Mouse (Mus musculus): Measurements from ENCODE around the gene Trim12a. TPM values are rescaled to one million over a fixed set of nuclear protein-coding genes. Genes with fewer than 3 reads are reported as not detected.
"Not testable (repeated sequence)": the region's sequence is repeated elsewhere in the genome, so short reads cannot be mapped to it uniquely, and the experiment has no call there.

Gene Trim12a
- polyA plus RNA-seq, 1 experiment, result 0.54 TPM

DNA sequence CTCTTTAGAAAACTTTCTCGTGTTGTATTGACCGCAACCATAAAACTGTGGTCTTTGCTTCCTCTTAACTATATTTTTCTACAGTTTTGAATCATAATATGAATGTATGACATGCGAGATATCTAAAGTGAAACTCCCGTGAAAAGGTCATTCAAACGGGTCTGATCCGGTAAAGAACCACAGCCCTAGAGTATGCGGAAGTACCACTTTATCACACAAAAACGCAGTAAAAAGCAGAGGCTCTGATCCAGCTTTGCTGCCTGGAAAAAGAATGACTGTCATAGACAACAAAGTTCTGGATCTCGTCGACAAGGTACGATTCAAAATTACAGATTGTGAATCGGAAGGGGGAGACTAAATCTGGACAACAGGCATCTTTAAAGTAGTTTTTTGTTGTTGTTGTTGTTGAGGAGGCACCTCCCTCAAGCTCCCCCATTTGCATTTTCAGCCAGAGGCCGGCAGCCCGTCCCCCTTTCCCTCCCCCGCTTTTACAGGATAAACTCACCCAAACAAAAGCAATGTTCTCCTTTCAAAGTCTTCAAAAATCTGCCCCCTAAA, 391 bp downstream of the Trim12a start:
- Histone ChIP-seq H3K27me3 (ENCODE audit: control insufficient read depth, insufficient read depth, low read length) (no peaks in the 10 kb centered on the region), H3K27ac (ENCODE audit: control insufficient read depth, insufficient read depth, low read depth, low read length) (peak overlapping the region; percentile 25), H3K36me3 (ENCODE audit: control insufficient read depth, insufficient read depth, low read length) (no peaks in the 10 kb centered on the region), H3K4me3 (ENCODE audit: control insufficient read depth, low read depth, low read length) (peak overlapping the region; percentile 59), H3K4me1 (ENCODE audit: control insufficient read depth, insufficient read depth, low read length) (no peaks in the 10 kb centered on the region)
- TF ChIP-seq POLR2A (IDR thresholded peaks at IDR 0.05; ENCODE audit: control insufficient read depth, low read depth, low read length) (no peak), CTCF (IDR thresholded peaks at IDR 0.05; ENCODE audit: control insufficient read depth, insufficient read depth, insufficient replicate concordance, low read depth, low read length) (no peak)

DNA sequence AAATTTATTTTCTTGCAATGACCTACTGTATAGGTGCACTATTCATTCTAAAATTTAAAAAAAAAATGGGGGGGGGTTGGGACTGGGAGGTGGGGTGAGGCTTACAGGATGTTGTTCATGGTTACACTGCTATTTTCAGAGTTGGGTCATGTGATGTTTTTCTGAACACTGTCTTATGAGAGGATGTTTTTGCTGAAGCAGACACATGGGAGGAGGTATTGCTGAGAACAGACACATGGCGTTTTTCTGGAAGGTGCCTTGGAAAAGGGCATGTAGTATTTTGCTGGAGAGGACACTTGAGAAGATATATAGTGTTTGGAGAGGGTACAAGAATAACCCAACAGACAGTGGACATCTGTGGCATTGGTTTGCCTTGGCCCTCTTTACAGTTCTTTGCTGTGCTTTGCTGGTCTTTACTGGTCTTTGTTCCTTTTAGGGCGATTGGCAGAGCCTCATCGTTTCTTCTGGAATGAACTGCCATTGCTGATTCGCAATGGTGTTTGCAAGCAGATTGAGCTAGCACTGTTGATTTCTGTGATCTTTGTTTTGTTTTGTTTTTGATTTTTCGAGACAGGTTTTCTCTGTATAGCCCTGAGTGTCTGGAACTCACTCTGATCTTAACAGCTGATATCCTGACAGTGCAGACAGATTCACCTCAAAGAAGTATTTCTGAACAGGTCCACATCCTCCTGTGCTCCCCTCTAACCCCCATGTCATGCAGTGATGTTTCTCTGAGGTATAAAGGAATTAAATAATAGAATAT, 23.4 kb downstream of the Trim12a start:
- TF ChIP-seq CTCF (IDR thresholded peaks at IDR 0.05; ENCODE audit: control insufficient read depth, insufficient read depth, insufficient replicate concordance, low read depth, low read length) (no peak), POLR2A (IDR thresholded peaks at IDR 0.05; ENCODE audit: control insufficient read depth, low read depth, low read length) (no peak)
- H3K27me3 ChIP-seq (ENCODE audit: control insufficient read depth, insufficient read depth, low read length), result no peaks in the 10 kb centered on the region
- no peak overlapping the region for H3K27ac ChIP-seq (ENCODE audit: control insufficient read depth, insufficient read depth, low read depth, low read length)
- H3K4me1 ChIP-seq (ENCODE audit: control insufficient read depth, insufficient read depth, low read length), result no peaks in the 10 kb centered on the region
- no peak overlapping the region for H3K4me3 ChIP-seq (ENCODE audit: control insufficient read depth, low read depth, low read length)
- H3K36me3 ChIP-seq (ENCODE audit: control insufficient read depth, insufficient read depth, low read length), result no peaks in the 10 kb centered on the region

DNA sequence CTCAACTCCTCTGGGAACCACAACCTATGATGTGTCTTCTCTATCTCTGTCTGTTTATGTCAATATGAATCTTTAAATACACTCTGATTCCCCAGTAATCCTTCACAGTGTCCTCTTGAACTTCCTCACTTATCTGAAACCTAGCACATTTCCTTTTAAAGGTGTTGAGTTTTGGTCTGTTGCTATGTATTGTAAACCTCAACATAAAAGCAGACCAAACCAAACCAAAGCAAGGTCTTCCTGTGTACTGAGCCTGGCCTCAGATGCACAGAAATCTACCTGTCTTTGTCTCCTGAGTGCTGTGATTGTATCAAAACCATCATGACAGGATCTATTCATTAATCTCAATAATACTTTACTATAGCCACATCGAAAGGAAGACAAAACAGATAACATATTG, 24.6 kb downstream of the Trim12a start:
- Histone ChIP-seq H3K36me3 (ENCODE audit: control insufficient read depth, insufficient read depth, low read length) (no peaks in the 10 kb centered on the region), H3K27ac (ENCODE audit: control insufficient read depth, insufficient read depth, low read depth, low read length) (no peak overlapping the region), H3K4me3 (ENCODE audit: control insufficient read depth, low read depth, low read length) (no peak overlapping the region), H3K4me1 (ENCODE audit: control insufficient read depth, insufficient read depth, low read length) (no peaks in the 10 kb centered on the region), H3K27me3 (ENCODE audit: control insufficient read depth, insufficient read depth, low read length) (no peaks in the 10 kb centered on the region)
- TF ChIP-seq POLR2A (IDR thresholded peaks at IDR 0.05; ENCODE audit: control insufficient read depth, low read depth, low read length) (no peak), CTCF (IDR thresholded peaks at IDR 0.05; ENCODE audit: control insufficient read depth, insufficient read depth, insufficient replicate concordance, low read depth, low read length) (no peak)

DNA sequence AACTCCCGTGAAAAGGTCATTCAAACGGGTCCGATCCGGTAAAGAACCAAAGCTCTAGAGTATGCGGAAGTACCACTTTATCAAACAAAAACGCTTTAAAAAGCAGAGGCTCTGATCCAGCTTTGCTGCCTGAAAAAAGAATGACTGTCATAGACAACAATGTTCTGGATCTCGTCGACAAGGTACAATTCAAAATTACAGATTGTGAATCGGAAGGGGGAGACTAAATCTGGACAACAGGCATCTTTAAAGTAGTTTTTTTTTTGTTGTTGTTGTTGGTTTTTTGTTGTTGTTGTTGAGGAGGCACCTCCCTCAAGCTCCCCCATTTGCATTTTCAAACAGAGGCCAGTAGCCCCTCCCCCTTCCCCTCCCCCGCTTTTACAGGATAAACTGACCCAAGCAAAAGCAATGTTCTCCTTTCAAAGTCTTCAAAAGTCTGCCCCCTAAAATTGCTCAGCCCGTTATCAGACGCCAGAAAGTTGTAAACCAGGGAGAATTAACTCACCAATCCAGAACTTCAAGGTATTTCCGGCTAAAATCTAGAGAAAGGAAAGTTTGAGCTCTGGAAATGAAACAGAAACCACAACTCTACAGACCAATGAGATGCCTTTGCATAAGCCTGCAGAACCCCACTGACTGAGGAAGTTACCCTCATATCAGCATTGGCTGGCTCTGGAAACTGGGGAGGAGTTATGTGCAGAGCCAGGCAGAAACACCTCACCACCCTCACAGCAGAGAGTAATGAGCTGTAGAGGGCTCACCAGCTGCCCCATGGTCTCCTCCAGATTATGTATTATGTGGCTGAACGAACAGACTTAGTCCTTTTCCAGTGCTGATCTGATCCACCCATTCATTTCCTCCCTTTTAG, 27.5 kb downstream of the Trim12a start, which contains the start of gene Trim5:
Gene Trim5, minus strand, starts transcription at position 519 of the 868 bp plus-strand sequence.
- H3K27ac ChIP-seq (ENCODE audit: control insufficient read depth, insufficient read depth, low read depth, low read length); H3K4me1 ChIP-seq (ENCODE audit: control insufficient read depth, insufficient read depth, low read length); H3K27me3 ChIP-seq (ENCODE audit: control insufficient read depth, insufficient read depth, low read length); H3K36me3 ChIP-seq (ENCODE audit: control insufficient read depth, insufficient read depth, low read length): not testable (repeated sequence)
- peak within 1 kb of the TSS; percentile 11; the same call in 1 of the 2 replicates for H3K4me3 ChIP-seq (ENCODE audit: control insufficient read depth, low read depth, low read length)

DNA sequence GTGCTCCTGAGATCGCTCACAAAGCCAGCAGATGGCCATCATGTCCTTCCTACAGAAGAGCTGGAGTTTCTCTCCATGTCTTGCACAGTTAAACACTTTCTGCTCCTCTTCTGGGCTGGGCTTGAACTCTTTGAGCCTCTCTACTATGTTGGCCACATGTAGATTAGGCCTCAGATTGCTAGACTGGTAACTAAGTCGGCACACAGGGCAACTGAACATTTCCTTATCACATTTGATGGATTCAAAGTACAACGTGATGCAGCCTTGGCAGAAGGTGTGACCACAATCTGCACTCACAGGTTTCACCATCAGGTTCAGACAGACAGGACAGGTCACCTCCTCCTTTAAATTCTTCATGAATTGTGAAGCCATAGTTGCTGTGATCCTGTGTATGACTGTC, 35.9 kb downstream of the Trim12a start:
- H3K4me1 ChIP-seq (ENCODE audit: control insufficient read depth, insufficient read depth, low read length); H3K4me3 ChIP-seq (ENCODE audit: control insufficient read depth, low read depth, low read length); H3K27ac ChIP-seq (ENCODE audit: control insufficient read depth, insufficient read depth, low read depth, low read length); H3K27me3 ChIP-seq (ENCODE audit: control insufficient read depth, insufficient read depth, low read length); H3K36me3 ChIP-seq (ENCODE audit: control insufficient read depth, insufficient read depth, low read length): not testable (repeated sequence)

DNA sequence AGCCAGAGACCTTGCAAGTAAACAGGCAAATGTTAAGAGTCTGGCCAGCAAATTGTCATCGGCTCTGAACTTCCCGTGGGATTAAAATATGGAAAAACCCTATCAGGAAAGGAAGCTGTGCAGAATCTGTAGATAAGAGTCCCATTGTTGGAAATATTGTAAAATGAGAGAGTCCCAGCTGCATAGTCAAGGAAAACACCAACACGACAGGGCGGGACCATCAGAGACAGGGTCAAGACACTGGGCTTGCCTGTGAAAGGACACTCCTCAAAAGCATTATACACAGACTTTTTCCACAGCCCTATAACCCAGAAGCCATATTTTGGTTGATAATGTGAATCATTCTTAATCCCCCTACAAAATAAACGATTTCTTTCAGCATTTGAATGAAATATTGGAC, 49.9 kb downstream of the Trim12a start:
- not testable (repeated sequence) for H3K36me3 ChIP-seq (ENCODE audit: control insufficient read depth, insufficient read depth, low read length)

DNA sequence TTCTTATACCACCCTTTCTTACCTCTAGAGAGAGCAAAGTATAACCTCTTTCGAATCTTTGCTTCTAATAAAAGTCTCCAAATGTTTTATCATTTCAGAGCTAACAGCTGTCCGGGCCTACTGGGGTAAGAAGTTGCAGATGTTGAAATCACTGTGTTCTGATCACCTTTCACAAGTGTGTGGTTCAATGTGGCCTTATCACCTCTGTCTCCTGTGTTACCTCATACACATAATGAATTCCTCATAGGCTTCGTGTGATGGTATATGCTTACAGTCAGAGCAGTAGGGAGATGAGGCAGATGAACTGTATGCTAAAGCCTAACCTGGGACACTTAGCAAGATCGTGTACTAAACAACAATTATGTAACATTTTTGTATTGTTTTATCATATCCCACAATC, 54.9 kb downstream of the Trim12a start:
- not testable (repeated sequence) for H3K27me3 ChIP-seq (ENCODE audit: control insufficient read depth, insufficient read depth, low read length); H3K36me3 ChIP-seq (ENCODE audit: control insufficient read depth, insufficient read depth, low read length); H3K4me3 ChIP-seq (ENCODE audit: control insufficient read depth, low read depth, low read length); H3K4me1 ChIP-seq (ENCODE audit: control insufficient read depth, insufficient read depth, low read length); H3K27ac ChIP-seq (ENCODE audit: control insufficient read depth, insufficient read depth, low read depth, low read length)

More for the DNA sequence above, 49.9 kb downstream of the Trim12a start:
- H3K27ac ChIP-seq (ENCODE audit: control insufficient read depth, insufficient read depth, low read depth, low read length); H3K4me1 ChIP-seq (ENCODE audit: control insufficient read depth, insufficient read depth, low read length); H3K4me3 ChIP-seq (ENCODE audit: control insufficient read depth, low read depth, low read length); H3K27me3 ChIP-seq (ENCODE audit: control insufficient read depth, insufficient read depth, low read length): not testable (repeated sequence)

Other genes starting within 250 kb of the Trim12a start
- 0.12 TPM in 1 of 2 replicates, not detected in the other for gene Olfr644, start 243.6 kb downstream of the Trim12a start, polyA plus RNA-seq (2012; rRNA removed)
- gene Olfr645, start 230.0 kb downstream of the Trim12a start, polyA plus RNA-seq (2012; rRNA removed), result 0.02 TPM in 1 of 2 replicates, not detected in the other
- gene Olfr646, start 210.6 kb downstream of the Trim12a start, polyA plus RNA-seq (2012; rRNA removed), result not detected in 2 replicates
- 101 and 104 TPM in 2 replicates for gene Ubqln5, start 185.6 kb downstream of the Trim12a start, polyA plus RNA-seq (2012; rRNA removed)
- gene Olfr643, start 178.1 kb downstream of the Trim12a start, polyA plus RNA-seq (2012; rRNA removed), result 0.17 and 0.51 TPM in 2 replicates
- 434 and 492 TPM in 2 replicates for gene Ubqln3, start 172.2 kb downstream of the Trim12a start, polyA plus RNA-seq (2012; rRNA removed)
- gene Ubqlnl, start 164.9 kb downstream of the Trim12a start, polyA plus RNA-seq (2012; rRNA removed), result 257 and 316 TPM in 2 replicates
- gene Olfm5, start 150.6 kb downstream of the Trim12a start, polyA plus RNA-seq (2012; rRNA removed), result not detected in 2 replicates
- 0.07 and 0.09 TPM in 2 replicates for gene Olfr648, start 132.1 kb downstream of the Trim12a start, polyA plus RNA-seq (2012; rRNA removed)
- not detected in 2 replicates for gene Olfr649, start 119.5 kb downstream of the Trim12a start, polyA plus RNA-seq (2012; rRNA removed)
- 1.9 and 2.4 TPM in 2 replicates for gene Trim6, start 96.7 kb downstream of the Trim12a start, polyA plus RNA-seq (2012; rRNA removed)
- gene Trim34a, start 71.0 kb downstream of the Trim12a start, polyA plus RNA-seq (2012; rRNA removed), result 1.0 and 1.2 TPM in 2 replicates
- 0.11 and 0.16 TPM in 2 replicates for gene Trim5, start 27.4 kb downstream of the Trim12a start, polyA plus RNA-seq (2012; rRNA removed)
- gene Trim34b, start 14.0 kb upstream of the Trim12a start, polyA plus RNA-seq (2012; rRNA removed), result 0.24 and 0.74 TPM in 2 replicates
- 0.40 and 0.98 TPM in 2 replicates for gene Trim12c, start 37.9 kb upstream of the Trim12a start, polyA plus RNA-seq (2012; rRNA removed)
- 0.07 and 0.08 TPM in 2 replicates for gene Trim30b, start 54.4 kb upstream of the Trim12a start, polyA plus RNA-seq (2012; rRNA removed)
- gene Trim30c, start 85.4 kb upstream of the Trim12a start, polyA plus RNA-seq (2012; rRNA removed), result not detected in 2 replicates
- 0.17 and 0.32 TPM in 2 replicates for gene Trim30a, start 149.7 kb upstream of the Trim12a start, polyA plus RNA-seq (2012; rRNA removed)
- gene Trim30d, start 192.4 kb upstream of the Trim12a start, polyA plus RNA-seq (2012; rRNA removed), result 0.25 and 0.38 TPM in 2 replicates
- gene Olfr651, start 234.7 kb upstream of the Trim12a start, polyA plus RNA-seq (2012; rRNA removed), result not detected in 2 replicates
- 0.20 TPM in 1 of 2 replicates, not detected in the other for gene Olfr652, start 245.4 kb upstream of the Trim12a start, polyA plus RNA-seq (2012; rRNA removed)

Data from testis, adult 2 months (tissue).